Comparison of ENCODE assay signal across 23 mouse cellular contexts in the genomic region with DNA sequence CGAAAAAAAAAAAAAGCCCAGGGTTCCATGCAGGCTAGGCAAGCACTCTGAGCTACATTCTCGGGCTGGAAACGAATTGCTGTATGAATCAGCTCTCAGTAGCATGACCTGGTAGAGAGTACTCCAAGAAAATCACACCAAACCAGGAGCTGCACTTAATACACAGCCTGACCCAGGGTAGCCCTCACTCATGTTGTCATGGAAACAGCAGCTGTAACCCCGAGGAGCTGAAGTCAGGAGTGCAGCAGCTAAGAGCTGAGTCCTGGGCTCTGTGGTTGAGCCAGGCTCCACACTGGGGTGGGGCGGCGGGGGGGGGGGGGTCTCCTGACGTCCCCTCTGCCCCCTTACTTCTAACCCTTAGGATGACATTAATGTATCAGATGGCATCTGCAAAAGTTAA. TPM values are rescaled to one million over a fixed set of nuclear protein-coding genes. Genes with fewer than 3 reads are reported as not detected.
DNase-seq lines count a peak whose midpoint lies in the region; ATAC-seq and TF ChIP-seq lines count a peak whose summit lies in the region.
"Had no signal": no experiment of that assay in that cellular context is flagged by ENCODE, and none has a peak within 500 bp of the region (broad histone marks: within the 10 kb centered on the region; RNA-seq: fewer than 3 reads in every experiment).

No protein-coding gene starts in this region.

- H3K4me3 ChIP-seq in forebrain, embryonic 13.5 days = no peak overlapping the region
- H3K4me3 ChIP-seq in forebrain, embryonic 14.5 days (ENCODE audit: low read depth, low read length) = no peak overlapping the region
- H3K4me3 ChIP-seq in intestine, embryonic 15.5 days (replicated peaks) = no peak overlapping the region
- no peak overlapping the region for H3K4me3 ChIP-seq in intestine, postnatal 0 days (ENCODE audit: low read depth, low read length)
- H3K4me3 ChIP-seq in liver, embryonic 12.5 days = no peak overlapping the region
- H3K4me3 ChIP-seq: embryonic facial prominence, embryonic 12.5 days; forebrain, embryonic 15.5 days; heart, adult 2 months; layer of hippocampus, adult 2 months; limb, embryonic 10.5 days had no signal

- no peaks in the 10 kb centered on the region for H3K27me3 ChIP-seq in forebrain, embryonic 13.5 days
- no peaks in the 10 kb centered on the region for H3K27me3 ChIP-seq in forebrain, embryonic 14.5 days (replicated peaks; ENCODE audit: control insufficient read depth, insufficient read depth, low read length)
- no peaks in the 10 kb centered on the region for H3K27me3 ChIP-seq in intestine, embryonic 15.5 days (replicated peaks)
- no peaks in the 10 kb centered on the region for H3K27me3 ChIP-seq in intestine, postnatal 0 days (replicated peaks; ENCODE audit: control insufficient read depth, insufficient read depth, low read length)
- H3K27me3 ChIP-seq in liver, embryonic 12.5 days (replicated peaks) = peaks cover 17% of the 10 kb centered on the region
- H3K27me3 ChIP-seq: embryonic facial prominence, embryonic 12.5 days; forebrain, embryonic 15.5 days had no signal

- no peak for TF ChIP-seq CTCF in intestine, postnatal 0 days (IDR thresholded peaks at IDR 0.05; ENCODE audit: low read depth)

- 0 out of 2 replicates have a peak, but pooled peaks have one; percentile 37 for ATAC-seq in forebrain, embryonic 13.5 days
- ATAC-seq in forebrain, embryonic 14.5 days = no peak
- ATAC-seq in intestine, embryonic 15.5 days = 0 out of 2 replicates have a peak, but pooled peaks have one; percentile 21
- ATAC-seq in intestine, postnatal 0 days = no peak
- ATAC-seq in liver, embryonic 12.5 days = no peak
- ATAC-seq: CD4-positive, CD25-positive, alpha-beta regulatory T cell, adult 4 months; forebrain, embryonic 15.5 days; Patski had no signal

- peaks cover 14% of the 10 kb centered on the region for H3K4me1 ChIP-seq in forebrain, embryonic 13.5 days
- peaks cover 5% of the 10 kb centered on the region; the same call in 1 of the 2 replicates for H3K4me1 ChIP-seq in forebrain, embryonic 14.5 days (ENCODE audit: control insufficient read depth, insufficient read depth, low read length)
- no peaks in the 10 kb centered on the region for H3K4me1 ChIP-seq in intestine, embryonic 15.5 days (replicated peaks)
- no peaks in the 10 kb centered on the region for H3K4me1 ChIP-seq in intestine, postnatal 0 days (replicated peaks; ENCODE audit: control insufficient read depth, insufficient read depth, low read length)
- H3K4me1 ChIP-seq in liver, embryonic 12.5 days = 0 out of 2 replicates have a peak, but pooled peaks cover 4% of the 10 kb centered on the region

- peaks cover 15% of the 10 kb centered on the region for H3K36me3 ChIP-seq in forebrain, embryonic 13.5 days (ENCODE audit: poor library complexity, severe bottlenecking)
- H3K36me3 ChIP-seq in forebrain, embryonic 14.5 days (ENCODE audit: control insufficient read depth, insufficient read depth, low read length) = peaks cover 11% of the 10 kb centered on the region
- H3K36me3 ChIP-seq in intestine, embryonic 15.5 days = no peaks in the 10 kb centered on the region
- H3K36me3 ChIP-seq in intestine, postnatal 0 days (ENCODE audit: control insufficient read depth, insufficient read depth) = 0 out of 2 replicates have a peak, but pooled peaks cover 6% of the 10 kb centered on the region
- peaks cover 19% of the 10 kb centered on the region for H3K36me3 ChIP-seq in liver, embryonic 12.5 days
- H3K36me3 ChIP-seq: forebrain, embryonic 15.5 days had no signal

- H3K9ac ChIP-seq in forebrain, embryonic 13.5 days = no peak overlapping the region
- no peak overlapping the region for H3K9ac ChIP-seq in forebrain, embryonic 14.5 days (ENCODE audit: low read length)
- H3K9ac ChIP-seq in intestine, embryonic 15.5 days = no peak overlapping the region
- H3K9ac ChIP-seq in intestine, postnatal 0 days (ENCODE audit: low read depth, low read length) = no peak overlapping the region
- no peak overlapping the region for H3K9ac ChIP-seq in liver, embryonic 12.5 days
- H3K9ac ChIP-seq: embryonic facial prominence, embryonic 12.5 days; forebrain, embryonic 15.5 days had no signal

- no peak overlapping the region for H3K27ac ChIP-seq in forebrain, embryonic 13.5 days
- H3K27ac ChIP-seq in forebrain, embryonic 14.5 days (ENCODE audit: low read depth, low read length) = no peak overlapping the region
- no peak overlapping the region for H3K27ac ChIP-seq in intestine, embryonic 15.5 days
- H3K27ac ChIP-seq in intestine, postnatal 0 days (ENCODE audit: low read depth, low read length) = no peak overlapping the region
- no peak overlapping the region for H3K27ac ChIP-seq in liver, embryonic 12.5 days
- H3K27ac ChIP-seq: embryonic facial prominence, embryonic 12.5 days; forebrain, embryonic 15.5 days; heart, adult 2 months; layer of hippocampus, adult 2 months; limb, embryonic 10.5 days had no signal

- no peaks in the 10 kb centered on the region for H3K9me3 ChIP-seq in forebrain, embryonic 13.5 days (replicated peaks)
- H3K9me3 ChIP-seq in forebrain, embryonic 14.5 days (replicated peaks; ENCODE audit: control insufficient read depth, low read length) = no peaks in the 10 kb centered on the region
- H3K9me3 ChIP-seq in intestine, embryonic 15.5 days = no peaks in the 10 kb centered on the region
- H3K9me3 ChIP-seq in intestine, postnatal 0 days (ENCODE audit: control insufficient read depth) = no peaks in the 10 kb centered on the region
- H3K9me3 ChIP-seq in liver, embryonic 12.5 days (replicated peaks) = no peaks in the 10 kb centered on the region
- H3K9me3 ChIP-seq: embryonic facial prominence, embryonic 12.5 days; forebrain, embryonic 15.5 days; limb, embryonic 10.5 days had no signal

- WGBS in forebrain, embryonic 13.5 days = 62% methylated on average over 7 of the region's 7 CpGs
- WGBS in forebrain, embryonic 14.5 days = 63% methylated on average over 7 of the region's 7 CpGs
- 51% methylated on average over 7 of the region's 7 CpGs for WGBS in intestine, embryonic 15.5 days
- 53% methylated on average over 7 of the region's 7 CpGs for WGBS in intestine, postnatal 0 days
- 53% methylated on average over 7 of the region's 7 CpGs for WGBS in liver, embryonic 12.5 days (ENCODE audit: insufficient replicate concordance)

- H3K4me2 ChIP-seq in forebrain, embryonic 13.5 days = no peak overlapping the region
- no peak overlapping the region for H3K4me2 ChIP-seq in forebrain, embryonic 14.5 days (ENCODE audit: low read length)
- no peak overlapping the region for H3K4me2 ChIP-seq in intestine, embryonic 15.5 days (replicated peaks)
- no peak overlapping the region for H3K4me2 ChIP-seq in intestine, postnatal 0 days (replicated peaks; ENCODE audit: low read depth)
- no peak overlapping the region for H3K4me2 ChIP-seq in liver, embryonic 12.5 days
- H3K4me2 ChIP-seq: embryonic facial prominence, embryonic 12.5 days; forebrain, embryonic 15.5 days had no signal

- no peak for DNase-seq in forebrain, embryonic 14.5 days (ENCODE audit: low spot score)
- peak; percentile 25 for DNase-seq in MN1 (ENCODE audit: low spot score)
- DNase-seq in mesoderm, embryonic 11.5 days (ENCODE audit: low read depth, low spot score) = peak; percentile 38
- no peak for DNase-seq in heart, adult 18-20 months
- DNase-seq: adrenal gland, adult 8-10 months; cerebellum, adult 2 months; cerebellum, postnatal 25 days; gastrocnemius, postnatal 25 days; heart, adult 2 months; kidney, adult 9 months; kidney, postnatal 25 days; liver; thymus, postnatal 36 days had no signal

RNA-seq across cellular contexts. Expression of gene Zfp335, which starts 10.4 kb away (rescaled TPM):
- 12.2 and 15.1 TPM in 2 replicates for polyA plus RNA-seq in forebrain, embryonic 13.5 days (2015; fragmentation: Nextera tagmentation; extraction: Ambion mirVana)
- 8.9 and 13.4 TPM in 2 replicates for polyA plus RNA-seq in forebrain, embryonic 14.5 days (2014; fragmentation: Nextera tagmentation; extraction: Ambion mirVana)
- 10.7 and 11.3 TPM in 2 replicates for polyA plus RNA-seq in intestine, embryonic 15.5 days (2015; fragmentation: Nextera tagmentation; extraction: Ambion mirVana)
- polyA plus RNA-seq in intestine, postnatal 0 days (2015; fragmentation: Nextera tagmentation; extraction: Ambion mirVana) = 3.6 and 3.8 TPM in 2 replicates
- 10.5 and 11.2 TPM in 2 replicates for polyA plus RNA-seq in liver, embryonic 12.5 days (2016; fragmentation: Nextera tagmentation; extraction: Ambion mirVana)
- total RNA-seq in heart, adult 18-20 months (2021) = 1 to 10 TPM; 6.8 to 7.7 TPM

RNA-seq across cellular contexts. Expression of gene Mmp9, which starts 18.6 kb away (rescaled TPM):
- 8.6 and 10.6 TPM in 2 replicates for polyA plus RNA-seq in forebrain, embryonic 13.5 days (2015; fragmentation: Nextera tagmentation; extraction: Ambion mirVana)
- polyA plus RNA-seq in forebrain, embryonic 14.5 days (2014; fragmentation: Nextera tagmentation; extraction: Ambion mirVana) = 12.8 and 15.5 TPM in 2 replicates
- 4.9 and 5.2 TPM in 2 replicates for polyA plus RNA-seq in intestine, embryonic 15.5 days (2015; fragmentation: Nextera tagmentation; extraction: Ambion mirVana)
- 9.6 and 9.8 TPM in 2 replicates for polyA plus RNA-seq in intestine, postnatal 0 days (2015; fragmentation: Nextera tagmentation; extraction: Ambion mirVana)
- polyA plus RNA-seq in liver, embryonic 12.5 days (2016; fragmentation: Nextera tagmentation; extraction: Ambion mirVana) = 1.9 TPM in 2 replicates
- 1 to 10 TPM; 1.3 to 1.6 TPM for total RNA-seq in heart, adult 18-20 months (2021)

RNA-seq across cellular contexts. Expression of gene Slc12a5, which starts 38.6 kb away (rescaled TPM):
- 5.7 and 8.8 TPM in 2 replicates for polyA plus RNA-seq in forebrain, embryonic 13.5 days (2015; fragmentation: Nextera tagmentation; extraction: Ambion mirVana)
- polyA plus RNA-seq in forebrain, embryonic 14.5 days (2014; fragmentation: Nextera tagmentation; extraction: Ambion mirVana) = 15.1 and 17.7 TPM in 2 replicates
- 0.80 and 0.97 TPM in 2 replicates for polyA plus RNA-seq in intestine, embryonic 15.5 days (2015; fragmentation: Nextera tagmentation; extraction: Ambion mirVana)
- polyA plus RNA-seq in intestine, postnatal 0 days (2015; fragmentation: Nextera tagmentation; extraction: Ambion mirVana) = 0.09 and 0.47 TPM in 2 replicates
- polyA plus RNA-seq in liver, embryonic 12.5 days (2016; fragmentation: Nextera tagmentation; extraction: Ambion mirVana) = 0.50 and 0.63 TPM in 2 replicates
- 1 to 10 TPM; 2.0 to 2.3 TPM for total RNA-seq in heart, adult 18-20 months (2021)

RNA-seq across cellular contexts. Expression of gene Pcif1, which starts 42.9 kb away (rescaled TPM):
- polyA plus RNA-seq in forebrain, embryonic 13.5 days (2015; fragmentation: Nextera tagmentation; extraction: Ambion mirVana) = 101 and 107 TPM in 2 replicates
- polyA plus RNA-seq in forebrain, embryonic 14.5 days (2014; fragmentation: Nextera tagmentation; extraction: Ambion mirVana) = 83.9 and 85.1 TPM in 2 replicates
- 63.6 and 65.5 TPM in 2 replicates for polyA plus RNA-seq in intestine, embryonic 15.5 days (2015; fragmentation: Nextera tagmentation; extraction: Ambion mirVana)
- polyA plus RNA-seq in intestine, postnatal 0 days (2015; fragmentation: Nextera tagmentation; extraction: Ambion mirVana) = 43.2 and 44.0 TPM in 2 replicates
- polyA plus RNA-seq in liver, embryonic 12.5 days (2016; fragmentation: Nextera tagmentation; extraction: Ambion mirVana) = 48.6 and 51.5 TPM in 2 replicates
- total RNA-seq in heart, adult 18-20 months (2021) = 10 to 100 TPM; 27.3 to 30.5 TPM

Comparison
In these comparisons a context has a peak if more than half of its experiments do, and no peak if none do; other contexts are left out.
1. ATAC-seq: peak in forebrain, embryonic 13.5 days (single experiment) and intestine, embryonic 15.5 days (single experiment); none in forebrain, embryonic 14.5 days (single experiment), intestine, postnatal 0 days (single experiment) and liver, embryonic 12.5 days (single experiment).
2. DNase-seq: peak in MN1 (single experiment) and mesoderm, embryonic 11.5 days (single experiment); none in forebrain, embryonic 14.5 days (single experiment) and heart, adult 18-20 months (0 of 2).